Mouse (Mus musculus): ENCODE data around the gene Rps26.

Rps26 gene

GRCm38 (mm10) chr10:128601499-128601898 lies 25.0 kb downstream of the Rps26 start:
- no peak for DNase-seq

- no peak for DNase-seq
Measured at GRCm38 (mm10) chr10:128598476-128598875, 28.1 kb downstream of the Rps26 start.

GRCm38 (mm10) chr10:128592797-128593196 lies 33.8 kb downstream of the Rps26 start:
- DNase-seq = no peak

GRCm38 (mm10) chr10:128591436-128591835 lies 35.1 kb downstream of the Rps26 start:
- DNase-seq = no peak

- peak; percentile 64 for DNase-seq
Measured at GRCm38 (mm10) chr10:128590193-128590690, 36.3 kb downstream of the Rps26 start.

GRCm38 (mm10) chr10:128589464-128590192 lies 36.9 kb downstream of the Rps26 start, which contains the start of gene Erbb3:
Gene Erbb3, minus strand, starts transcription at chr10:128589652.
- DNase-seq = peak; percentile 84

- peak; percentile 78 for DNase-seq
Measured at GRCm38 (mm10) chr10:128588775-128589463, 37.6 kb downstream of the Rps26 start.

GRCm38 (mm10) chr10:128588136-128588535 lies 38.4 kb downstream of the Rps26 start:
- no peak for DNase-seq

- peak; percentile 87 for DNase-seq
Measured at GRCm38 (mm10) chr10:128587697-128588096, 38.9 kb downstream of the Rps26 start.

GRCm38 (mm10) chr10:128587120-128587519 lies 39.4 kb downstream of the Rps26 start:
- DNase-seq = no peak

GRCm38 (mm10) chr10:128586546-128586945 lies 40.0 kb downstream of the Rps26 start:
- DNase-seq = no peak

- DNase-seq = peak; percentile 80
Measured at GRCm38 (mm10) chr10:128584386-128584785, 42.2 kb downstream of the Rps26 start.

- DNase-seq = peak; percentile 94
Measured at GRCm38 (mm10) chr10:128583644-128584043, 42.9 kb downstream of the Rps26 start.

- no peak for DNase-seq
Measured at GRCm38 (mm10) chr10:128579731-128580130, 46.8 kb downstream of the Rps26 start.

GRCm38 (mm10) chr10:128579298-128579697 lies 47.2 kb downstream of the Rps26 start:
- DNase-seq = no peak

- DNase-seq = no peak
Measured at GRCm38 (mm10) chr10:128578330-128578729, 48.2 kb downstream of the Rps26 start.

- DNase-seq = no peak
Measured at GRCm38 (mm10) chr10:128575063-128575462, 51.5 kb downstream of the Rps26 start.
